Mouse (Mus musculus) adrenal gland, postnatal 25 days (tissue): Measurements from ENCODE around the gene Tppp2. TPM values are rescaled to one million over a fixed set of nuclear protein-coding genes. Genes with fewer than 3 reads are reported as not detected.

ENCODE experiments used
- DNase-seq: peaks from one replicate; pipeline ENCODE4 v3.0.0; 2021; ENCODE audit warnings: mixed read lengths
- long read RNA-seq: library from polyadenylated mRNA; stranded (forward); transcript quantifications from one replicate; pipeline ENCODE4 v2.0.0, GENCODE M21; 2021
- total RNA-seq: library from RNA; stranded (reverse); gene quantifications from 2 replicates; pipeline ENCODE4 v1.2.3, GENCODE M21; 2021

Tppp2 gene
- not detected in 2 replicates for total RNA-seq
- long read RNA-seq: 0 reads

DNA sequence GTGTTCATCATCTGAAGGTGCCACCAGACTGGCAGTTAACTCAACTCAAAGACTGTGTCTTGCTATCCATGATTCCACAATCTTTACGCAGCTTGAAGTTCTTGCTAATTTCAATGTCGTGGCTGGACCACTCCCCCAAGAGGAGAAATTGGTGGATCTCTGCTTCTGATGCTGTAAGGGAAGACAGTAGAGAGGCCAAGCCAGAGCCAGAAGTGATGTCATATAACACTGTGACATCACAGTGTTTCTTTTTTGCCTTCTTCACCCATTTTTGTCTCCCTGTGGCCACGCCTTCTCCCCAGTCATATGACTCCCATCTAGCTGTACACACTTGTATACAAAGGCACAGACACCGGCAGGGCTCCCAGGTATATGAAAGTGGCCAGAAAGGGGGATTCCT is at the start of gene Tppp2:
TSS of gene Tppp2 (plus strand) at position 301 of the 400 bp plus-strand sequence.
- DNase-seq: no peak

DNA sequence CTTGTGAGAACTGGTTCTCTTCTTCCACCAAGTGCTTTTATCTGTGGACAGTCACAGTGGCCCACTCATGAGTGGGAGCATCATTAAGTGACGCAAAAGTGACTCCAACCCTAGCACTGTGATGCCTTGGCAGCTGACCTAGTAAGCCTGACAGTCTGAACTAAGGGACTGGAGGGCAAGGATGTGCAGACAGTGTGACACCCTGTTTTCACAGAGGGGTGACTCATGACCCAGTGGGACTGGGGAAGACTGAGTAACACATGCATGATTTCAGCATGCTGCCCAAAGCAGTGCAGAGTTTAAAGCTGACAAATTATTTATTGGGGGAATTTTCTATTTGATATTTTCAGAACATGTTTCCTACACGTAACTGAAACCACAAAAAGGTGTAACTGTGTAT is 47.5 kb upstream of the Tppp2 start:
- peak; percentile 24 for DNase-seq

DNA sequence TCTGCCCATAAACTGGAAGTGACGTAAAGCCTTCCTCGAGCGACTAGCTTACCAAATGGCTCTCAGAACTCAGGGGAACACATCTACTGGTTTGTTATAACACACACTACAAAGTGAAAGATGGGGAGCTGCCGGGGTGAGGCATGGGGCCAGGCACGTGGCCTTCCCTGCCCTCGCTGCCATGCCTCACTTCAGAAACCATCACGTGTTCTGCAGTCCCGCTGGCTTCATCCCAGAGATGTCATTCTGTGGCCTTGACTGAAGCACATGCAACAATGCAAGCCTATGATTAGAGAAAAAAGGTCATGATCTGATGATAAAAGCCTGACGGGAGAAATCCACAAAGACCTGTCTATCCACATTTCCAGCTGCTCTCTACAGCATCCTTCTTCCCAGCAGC is 46.5 kb upstream of the Tppp2 start:
- peak; percentile 77 for DNase-seq

- DNase-seq: no peak
These were observed 40.7 kb upstream of the Tppp2 start for GRCm38 (mm10) chr14:51877517-51877916.

- DNase-seq: peak; percentile 55
These were observed 34.6 kb upstream of the Tppp2 start for GRCm38 (mm10) chr14:51883527-51884030.

DNA sequence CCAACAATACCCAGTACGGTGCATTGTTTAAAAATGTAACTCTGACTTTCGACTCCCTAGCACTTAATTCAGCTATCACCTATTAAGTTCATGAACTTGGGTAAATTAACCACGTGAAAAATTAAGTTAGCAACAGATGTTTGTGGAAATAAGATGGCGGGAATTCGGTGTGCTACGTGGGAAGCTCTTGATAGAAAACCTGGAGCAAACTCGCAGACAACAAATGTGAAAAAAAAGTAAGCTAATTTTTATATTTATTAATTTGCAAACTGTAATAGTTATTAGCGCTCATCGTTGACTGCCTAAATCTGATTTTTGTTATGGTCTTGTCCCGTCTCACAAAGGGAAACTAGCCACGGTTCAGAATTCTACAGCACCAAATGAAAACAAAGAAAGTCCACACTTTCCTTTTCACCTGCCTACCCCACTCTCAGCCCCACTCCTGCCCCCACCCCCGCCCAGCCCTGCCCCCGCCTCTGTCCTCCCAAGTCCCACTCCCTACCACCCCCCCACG is 34.1 kb upstream of the Tppp2 start:
- no peak for DNase-seq

DNA sequence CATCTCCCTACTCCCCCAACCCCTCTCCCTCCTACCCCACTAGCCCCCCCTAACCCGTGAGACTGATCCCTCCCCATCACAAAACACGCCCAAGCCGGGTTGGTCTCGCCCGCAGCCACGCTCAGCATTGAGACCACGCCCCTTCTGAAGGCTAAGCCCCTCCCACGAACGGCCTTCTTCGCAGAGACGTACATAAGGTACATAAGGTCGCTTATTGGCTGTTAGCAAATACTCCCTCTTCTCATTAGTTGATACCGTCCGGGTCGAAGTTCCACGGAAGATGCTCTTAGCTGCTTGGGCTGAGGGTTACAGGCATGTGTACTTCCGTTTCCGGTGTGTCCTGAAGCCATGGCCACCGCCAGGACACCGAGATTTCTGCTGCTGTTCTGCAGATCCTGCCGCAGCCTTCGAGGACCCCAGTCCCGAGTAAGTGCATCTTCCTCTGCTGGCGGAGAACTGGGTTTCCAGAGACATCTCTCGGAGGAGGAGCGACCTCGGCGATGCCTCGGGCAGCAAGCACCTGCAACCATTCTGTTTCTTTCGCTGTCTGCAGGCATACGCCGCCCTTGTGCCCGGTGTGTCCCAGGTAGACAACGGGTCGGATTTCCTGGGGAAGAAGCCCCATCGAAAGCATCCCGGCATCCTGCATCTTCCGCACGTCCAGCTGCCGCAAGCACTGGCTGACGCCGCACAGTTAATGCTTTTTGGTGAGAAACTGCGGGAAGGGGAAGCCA is 33.5 kb upstream of the Tppp2 start, which contains the start of gene Mettl17:
TSS of gene Mettl17 (plus strand) at position 245 of the 734 bp plus-strand sequence.
- peak; percentile 90 for DNase-seq

DNA sequence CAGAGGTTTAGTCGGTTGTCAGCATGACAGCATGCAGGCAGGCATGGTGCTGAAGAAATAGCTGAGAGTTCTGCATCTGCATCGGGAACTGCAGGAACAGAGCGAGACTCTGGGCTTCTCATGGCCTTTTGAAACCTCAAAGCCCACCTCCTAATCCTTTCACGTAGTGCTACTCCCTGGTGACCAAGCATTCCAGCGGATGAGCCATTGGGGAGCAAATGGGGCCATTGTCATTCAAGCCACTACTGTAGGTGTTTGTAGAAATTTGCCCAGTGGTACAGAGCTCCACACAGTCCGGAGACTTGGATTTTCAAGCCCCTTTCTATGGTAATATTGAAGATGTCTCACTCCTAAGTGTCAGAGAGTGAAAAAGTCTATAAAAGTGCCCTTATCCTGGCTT is 32.2 kb upstream of the Tppp2 start:
- no peak for DNase-seq

- no peak for DNase-seq
These were observed 28.4 kb upstream of the Tppp2 start for GRCm38 (mm10) chr14:51889833-51890232.

- DNase-seq: no peak
These were observed 25.9 kb upstream of the Tppp2 start, which contains the start of gene Slc39a2 for GRCm38 (mm10) chr14:51892191-51892939. TSS of gene Slc39a2 (plus strand) at chr14:51892889.

GRCm38 (mm10) chr14:51893094-51893794 is 25.0 kb upstream of the Tppp2 start:
- DNase-seq: no peak

DNA sequence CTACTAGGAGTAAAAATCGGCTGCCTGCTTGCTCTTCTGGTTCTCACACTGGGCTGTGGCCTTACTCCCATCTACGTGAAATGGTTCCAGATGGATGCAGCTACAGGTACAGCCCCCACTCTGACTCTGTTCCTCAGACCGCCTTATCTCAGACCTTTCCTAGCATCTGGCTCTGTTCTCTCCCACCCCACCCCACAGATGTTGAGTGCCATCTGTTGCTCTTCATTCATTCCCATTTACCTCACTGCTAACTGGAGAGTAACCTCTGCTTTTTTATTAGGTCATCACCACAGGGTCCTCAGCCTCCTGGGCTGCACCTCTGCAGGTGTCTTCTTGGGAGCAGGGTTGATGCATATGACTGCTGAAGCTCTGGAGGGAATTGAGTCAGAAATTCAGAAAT is 24.4 kb upstream of the Tppp2 start:
- DNase-seq: no peak

DNA sequence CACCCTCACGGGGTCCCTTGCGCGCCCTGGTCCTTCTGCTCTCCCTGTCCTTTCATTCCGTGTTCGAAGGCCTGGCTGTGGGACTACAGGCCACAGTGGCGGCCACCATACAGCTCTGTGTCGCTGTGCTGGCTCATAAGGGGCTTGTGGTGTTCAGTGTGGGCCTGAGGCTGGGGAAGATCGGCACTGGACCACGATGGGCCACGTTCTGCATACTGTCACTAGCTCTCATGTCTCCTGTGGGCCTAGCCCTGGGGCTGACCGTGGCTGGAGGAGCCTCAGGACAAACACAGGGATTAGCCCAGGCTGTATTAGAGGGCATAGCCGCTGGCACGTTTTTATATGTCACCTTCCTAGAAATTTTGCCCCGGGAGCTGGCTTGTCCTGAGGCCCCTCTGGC is 23.2 kb upstream of the Tppp2 start:
- no peak for DNase-seq

DNA sequence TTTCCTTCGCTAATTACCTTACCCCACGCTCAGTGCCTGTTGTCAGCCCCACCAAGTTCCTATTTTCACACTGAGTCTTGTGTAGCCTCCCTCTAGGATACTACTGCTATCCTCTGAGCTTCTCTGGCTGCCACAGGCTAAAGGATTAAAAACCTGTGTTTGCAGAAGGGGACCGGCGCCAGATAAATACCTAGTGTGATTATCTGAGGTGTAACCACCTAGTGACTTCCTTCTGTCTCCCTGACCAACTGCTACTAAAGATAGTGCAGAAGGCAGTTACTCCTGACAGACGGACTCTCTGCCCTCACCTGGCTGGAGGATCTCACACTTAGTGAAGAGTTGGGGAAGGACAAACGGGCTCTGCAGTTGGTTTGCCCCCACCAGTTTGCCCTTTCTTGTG is 22.2 kb upstream of the Tppp2 start:
- DNase-seq: no peak

- no peak for DNase-seq
These were observed 21.6 kb upstream of the Tppp2 start for GRCm38 (mm10) chr14:51896539-51897170.

- DNase-seq: no peak
These were observed 18.9 kb upstream of the Tppp2 start for GRCm38 (mm10) chr14:51899351-51899750.

- DNase-seq: peak; percentile 87
These were observed 15.2 kb upstream of the Tppp2 start for GRCm38 (mm10) chr14:51902806-51903710.

DNA sequence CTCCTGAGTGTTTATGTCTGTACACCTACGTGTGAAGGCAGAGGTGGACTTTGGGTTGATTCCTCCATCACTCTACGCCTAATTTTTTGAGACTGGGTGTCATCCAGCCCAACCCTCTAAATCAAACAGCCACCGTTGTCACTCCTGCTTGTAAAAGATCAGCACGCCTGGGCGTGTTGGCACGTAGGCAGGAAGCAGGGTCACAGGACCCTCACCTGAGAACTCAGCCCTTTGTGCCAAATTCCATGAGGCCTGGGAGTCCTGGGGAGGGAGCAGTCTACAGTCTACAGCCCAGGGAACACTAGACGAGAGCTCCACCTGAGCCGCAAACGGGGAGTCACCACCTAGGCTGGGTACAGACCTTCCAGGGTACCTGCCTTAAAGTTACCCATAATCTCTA is 14.4 kb upstream of the Tppp2 start:
- DNase-seq: no peak

DNA sequence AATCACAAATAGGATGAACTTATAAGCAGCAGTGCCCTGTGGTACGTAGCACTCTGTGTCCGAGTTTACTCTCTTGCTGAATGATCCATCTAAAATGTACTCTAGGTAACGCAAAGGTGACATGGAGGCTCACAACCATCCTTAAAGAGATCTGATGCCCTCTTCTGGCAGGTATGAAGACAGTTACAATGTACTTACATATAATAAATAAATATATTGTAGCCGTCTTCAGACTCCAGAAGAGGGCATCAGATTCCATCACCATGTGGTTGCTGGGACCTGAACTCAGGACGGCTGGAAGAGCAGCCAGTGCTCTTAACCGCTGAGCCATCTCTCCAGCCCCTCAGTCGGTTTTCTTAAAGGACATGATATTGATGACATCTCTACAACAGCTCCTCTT is 13.5 kb upstream of the Tppp2 start:
- DNase-seq: no peak

DNA sequence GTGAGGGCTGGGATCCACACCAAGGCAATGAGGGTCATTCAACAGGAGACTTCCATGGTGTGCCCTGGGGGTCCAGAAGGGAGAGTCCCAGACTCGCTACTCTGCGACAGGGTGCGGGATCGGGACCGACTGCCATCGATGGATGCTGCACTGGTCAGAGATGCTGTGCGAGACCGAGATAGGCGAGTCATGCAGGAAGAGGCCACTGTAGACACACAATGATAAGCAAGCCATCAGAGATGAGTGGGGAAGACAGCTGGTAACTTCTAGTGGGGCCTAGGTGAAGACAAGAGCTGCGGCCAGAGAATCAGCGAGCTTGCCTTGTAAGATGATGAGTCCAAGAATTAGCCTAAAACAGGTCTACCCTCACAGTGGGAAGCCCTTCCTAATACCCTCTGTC is 12.1 kb upstream of the Tppp2 start:
- no peak for DNase-seq

GRCm38 (mm10) chr14:51911301-51911700 is 6.9 kb upstream of the Tppp2 start:
- no peak for DNase-seq
